Mouse (Mus musculus): ENCODE results near the gene Pstpip1. TPM values are rescaled to one million over a fixed set of nuclear protein-coding genes. Genes with fewer than 3 reads are reported as not detected.

Gene Pstpip1
- total RNA-seq, 2 experiments from 2014 or later, result 1.1 to 3.2 TPM

DNA sequence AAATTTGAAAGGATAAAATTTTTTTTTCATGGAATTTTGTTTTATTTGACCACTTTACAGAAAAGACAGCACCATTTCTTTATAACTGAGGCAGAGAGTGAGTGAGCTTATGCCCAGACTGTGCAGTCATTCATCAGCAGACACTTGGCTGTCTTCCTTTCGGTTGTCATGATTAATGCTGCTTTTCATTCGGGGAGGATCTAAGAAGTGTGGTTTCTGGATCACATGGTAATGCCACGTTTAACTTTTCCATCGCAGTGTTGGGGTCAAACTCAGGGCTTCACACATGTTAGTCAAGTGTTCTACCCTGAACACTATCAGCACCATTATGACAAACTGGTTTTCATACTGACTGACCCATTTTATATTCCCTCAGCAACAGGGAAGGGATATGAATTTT lies 11.3 kb downstream of the Pstpip1 start:
- no peak for DNase-seq
- intact Hi-C loops (cut with DNase I), result no loop called here

DNA sequence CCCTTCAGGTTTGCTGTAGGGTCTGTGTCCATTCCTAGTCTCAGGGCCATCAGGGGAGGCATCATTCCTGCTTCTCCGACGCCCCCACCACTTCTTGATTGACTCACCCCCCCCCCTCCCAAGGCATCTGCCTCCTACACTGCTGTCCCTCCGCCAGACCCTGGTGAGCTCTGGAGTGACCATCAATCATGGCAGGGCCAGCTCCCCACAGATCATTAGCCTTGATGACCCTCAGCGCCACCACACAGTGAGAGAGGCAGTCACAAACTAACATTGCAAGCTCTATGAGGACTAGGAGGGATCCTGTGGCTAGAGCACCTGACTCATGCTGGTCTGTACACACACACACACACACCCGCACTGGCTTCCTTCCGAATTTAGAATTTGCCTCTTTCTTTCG lies 15.2 kb downstream of the Pstpip1 start:
- intact Hi-C loops (cut with DNase I), result no loop called here
- no peak for DNase-seq

DNA sequence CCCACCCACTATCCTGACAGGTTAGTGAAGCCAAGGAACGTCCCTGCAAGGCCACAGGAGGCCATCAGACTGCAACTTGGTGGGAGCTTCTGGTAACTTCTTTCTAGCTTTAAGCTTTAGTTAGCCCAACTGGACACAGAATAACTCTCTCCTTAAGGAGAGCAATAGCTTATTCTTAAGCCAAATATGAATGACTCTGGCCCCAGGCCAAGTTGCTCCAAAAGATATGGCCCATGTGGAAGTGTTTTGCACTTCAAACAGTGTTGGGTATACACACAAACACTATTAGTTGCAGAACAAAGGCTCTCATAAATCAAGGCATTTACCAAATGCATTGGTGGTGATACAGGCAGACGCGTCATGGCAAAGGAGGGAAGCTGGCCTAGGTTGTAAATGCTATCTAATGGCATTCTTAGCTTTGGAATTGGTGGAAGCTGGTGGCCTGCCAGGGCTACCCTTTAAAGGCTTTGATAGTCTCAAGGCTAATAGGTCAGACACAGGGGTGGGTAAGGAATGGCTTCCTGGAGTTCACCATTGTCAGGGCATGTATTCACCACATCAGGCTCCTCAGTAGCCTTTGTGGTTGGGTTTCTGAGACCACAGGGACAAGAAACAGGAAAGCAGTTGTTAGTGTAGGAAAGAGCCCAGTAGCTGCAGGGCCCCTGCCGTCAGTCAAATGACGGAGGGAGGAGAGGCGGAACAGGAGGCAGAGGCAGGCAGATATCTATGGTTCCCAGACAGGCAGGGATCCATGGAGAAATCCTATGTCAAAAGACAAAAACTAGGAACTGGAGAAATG lies 16.7 kb downstream of the Pstpip1 start:
- no peak for DNase-seq
- intact Hi-C loops (cut with DNase I), result no loop called here

- intact Hi-C loops (cut with DNase I), result no loop called here
- no peak for DNase-seq
Measured at GRCm38 (mm10) chr9:56107527-56107926, 17.8 kb downstream of the Pstpip1 start.

DNA sequence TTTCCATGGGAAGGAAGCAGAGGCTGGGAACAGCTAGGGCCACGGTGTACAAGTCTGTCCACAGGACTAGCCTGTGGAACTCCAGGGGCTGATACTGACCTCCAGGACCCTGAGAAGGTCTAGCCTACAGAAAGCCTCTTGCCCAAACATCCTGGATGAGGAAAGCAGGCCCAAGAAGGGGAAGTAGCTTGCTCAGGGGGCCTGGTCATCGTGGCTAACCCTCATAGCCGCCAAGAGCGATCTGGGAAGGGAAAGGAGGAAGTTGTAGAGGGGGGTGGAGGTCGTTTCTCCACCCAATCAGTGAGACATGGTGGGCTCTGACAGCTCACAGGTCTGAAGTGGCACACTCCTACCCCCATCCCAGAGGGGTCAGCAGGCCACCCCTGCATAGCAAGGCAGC lies 18.4 kb downstream of the Pstpip1 start:
- intact Hi-C loops (cut with DNase I), result no loop called here
- DNase-seq, result no peak

DNA sequence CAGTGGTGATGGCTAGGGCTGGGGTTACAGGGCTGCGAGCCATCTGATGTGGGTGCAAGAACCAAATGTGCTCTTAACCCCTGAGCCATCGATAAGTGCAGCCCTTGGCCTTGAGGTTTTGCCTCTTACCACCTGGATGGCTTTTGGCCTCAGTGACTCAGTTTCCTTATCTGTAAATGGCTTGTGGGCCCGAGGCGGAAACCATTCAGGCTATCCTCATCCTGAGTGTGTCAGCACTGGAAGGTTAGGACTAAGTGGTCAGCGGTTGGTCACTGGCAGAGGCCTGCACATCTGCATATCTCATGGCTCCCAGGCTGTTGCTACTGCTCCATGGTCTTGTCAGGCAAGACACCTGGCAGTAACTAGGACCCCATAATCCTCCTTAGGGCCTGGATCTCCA lies 28.3 kb downstream of the Pstpip1 start:
- intact Hi-C loops (cut with DNase I), result loop anchor here (2.0 to 5.0 kb wide), 5 partner anchors 43 to 454 kb away; no protein-coding TSS in a partner anchor

GRCm38 (mm10) chr9:56118582-56118981 lies 28.8 kb downstream of the Pstpip1 start:
- DNase-seq, result peak; percentile 77 to 79
- intact Hi-C loops (cut with DNase I), result loop anchor here (2.0 to 5.0 kb wide), 5 partner anchors 44 to 454 kb away; no protein-coding TSS in a partner anchor

More for the DNA sequence above, 28.3 kb downstream of the Pstpip1 start:
- DNase-seq, result no peak

GRCm38 (mm10) chr9:56119651-56120050 lies 29.9 kb downstream of the Pstpip1 start:
- no peak for DNase-seq
- intact Hi-C loops (cut with DNase I), result loop anchor here (2.0 to 5.0 kb wide), 5 partner anchors 45 to 453 kb away; no protein-coding TSS in a partner anchor

GRCm38 (mm10) chr9:56121097-56121496 lies 31.3 kb downstream of the Pstpip1 start:
- peak; percentile 42 to 63 for DNase-seq
- intact Hi-C loops (cut with DNase I), result no loop called here

DNA sequence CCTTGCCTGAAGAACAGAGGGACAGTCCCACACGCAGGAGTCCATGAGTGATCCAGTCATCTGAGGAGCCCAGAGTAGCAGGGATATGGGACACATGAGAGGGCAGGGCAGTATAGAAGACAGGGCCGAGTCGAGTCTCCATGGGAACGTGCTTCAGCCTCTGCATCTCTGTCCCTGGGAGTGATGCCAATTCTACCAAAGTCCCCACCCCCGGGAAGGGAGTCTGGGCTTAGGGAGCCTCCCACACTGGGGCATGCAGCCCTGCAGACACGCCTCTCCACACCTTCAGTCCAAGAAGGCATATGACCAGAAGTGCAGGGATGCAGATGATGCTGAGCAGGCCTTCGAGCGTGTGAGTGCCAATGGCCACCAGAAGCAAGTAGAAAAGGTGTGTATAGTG lies 33.2 kb downstream of the Pstpip1 start:
- no peak for DNase-seq
- intact Hi-C loops (cut with DNase I), result no loop called here

DNA sequence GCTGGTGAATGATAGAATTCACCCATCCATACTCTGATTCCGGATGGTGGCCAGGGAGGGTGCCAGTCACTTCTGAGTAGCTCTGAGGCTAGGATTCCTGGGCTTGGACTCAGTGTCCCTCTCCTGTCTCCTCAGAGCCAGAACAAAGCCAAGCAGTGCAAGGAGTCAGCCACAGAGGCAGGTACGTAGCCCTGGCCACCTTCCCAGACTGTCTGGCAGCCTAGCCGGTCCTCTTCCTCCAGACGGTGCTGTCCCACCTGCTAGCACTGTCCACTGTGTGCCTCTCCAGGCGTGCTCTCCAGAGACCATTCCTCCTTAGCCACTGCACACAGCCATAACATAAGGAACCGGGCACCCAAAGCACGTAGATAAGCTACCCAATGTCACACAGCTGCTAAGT lies 33.9 kb downstream of the Pstpip1 start:
- intact Hi-C loops (cut with DNase I), result no loop called here
- DNase-seq, result no peak

- intact Hi-C loops (cut with DNase I), result no loop called here
- DNase-seq, result no peak
Measured at GRCm38 (mm10) chr9:56124561-56124960, 34.8 kb downstream of the Pstpip1 start.

DNA sequence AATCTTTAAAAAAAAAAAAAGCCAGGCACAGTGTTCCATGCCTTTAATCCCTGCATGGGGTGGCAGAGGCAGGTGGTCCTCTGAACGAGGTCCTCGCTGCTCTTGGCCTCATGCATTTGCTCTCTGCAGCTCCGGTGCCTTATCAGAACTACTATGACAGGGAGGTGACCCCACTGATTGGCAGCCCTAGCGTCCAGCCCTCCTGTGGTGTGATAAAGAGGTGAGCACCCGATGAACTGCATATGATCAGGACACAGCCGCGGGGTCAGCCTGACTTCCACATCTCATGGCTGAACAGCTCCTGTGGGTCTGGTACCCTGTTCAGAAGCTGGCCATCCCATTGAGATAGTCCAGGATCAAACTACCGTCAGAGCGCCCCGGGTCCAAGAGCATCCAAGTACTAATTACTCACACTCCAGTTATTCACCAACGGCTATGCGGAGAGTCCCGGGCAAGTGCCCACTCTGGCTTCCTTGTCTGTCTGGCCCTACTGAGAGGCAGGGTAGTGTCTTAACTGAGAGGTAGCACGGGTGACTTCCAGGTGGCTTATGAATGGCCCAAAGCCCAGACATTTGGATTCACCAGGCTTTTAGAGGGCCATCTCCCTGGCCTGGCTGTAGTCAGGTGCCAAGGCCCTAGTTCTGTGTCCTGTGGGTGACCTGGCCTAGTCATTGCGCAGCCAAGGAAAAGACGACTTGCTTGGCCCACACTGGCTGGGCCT lies 36.9 kb downstream of the Pstpip1 start:
- intact Hi-C loops (cut with DNase I), result no loop called here
- DNase-seq, result no peak

DNA sequence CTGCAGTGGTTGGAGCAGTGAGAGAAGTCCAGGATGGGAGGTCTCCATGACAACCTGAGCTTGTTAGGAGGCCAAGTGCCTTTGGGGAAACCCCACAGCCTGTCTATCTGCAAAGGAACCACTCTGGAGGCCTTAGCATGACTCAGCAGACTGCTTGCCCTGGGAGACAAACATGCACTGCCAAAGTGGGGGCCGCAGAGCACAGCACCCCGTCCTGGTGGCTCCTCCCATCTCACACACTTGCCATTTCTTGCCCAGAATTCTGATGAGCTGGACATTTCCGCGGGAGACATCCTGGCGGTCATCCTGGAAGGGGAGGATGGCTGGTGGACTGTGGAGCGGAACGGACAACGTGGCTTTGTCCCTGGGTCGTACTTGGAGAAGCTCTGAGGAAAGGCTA lies 38.6 kb downstream of the Pstpip1 start:
- no peak for DNase-seq
- intact Hi-C loops (cut with DNase I), result no loop called here

DNA sequence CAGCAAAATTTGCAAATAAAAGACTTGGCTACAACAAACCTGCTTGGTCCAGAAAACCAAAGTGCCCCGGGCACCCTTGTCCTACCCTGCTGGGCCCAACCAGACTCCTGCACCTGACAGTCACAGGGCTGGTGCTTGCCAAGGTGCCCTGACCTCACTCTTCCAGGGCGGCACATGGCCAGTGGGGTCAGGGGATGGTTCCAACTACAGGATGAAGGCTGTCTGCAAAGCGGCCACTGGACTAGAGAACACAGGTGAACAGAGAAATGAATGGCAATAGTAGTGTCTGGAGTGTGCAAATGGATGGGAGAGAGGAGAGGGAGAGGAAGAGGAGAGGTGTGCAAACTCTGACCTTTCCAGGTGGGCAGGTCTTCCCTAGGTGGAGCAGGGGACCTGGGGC lies 40.2 kb downstream of the Pstpip1 start:
- intact Hi-C loops (cut with DNase I), result no loop called here
- DNase-seq, result no peak

DNA sequence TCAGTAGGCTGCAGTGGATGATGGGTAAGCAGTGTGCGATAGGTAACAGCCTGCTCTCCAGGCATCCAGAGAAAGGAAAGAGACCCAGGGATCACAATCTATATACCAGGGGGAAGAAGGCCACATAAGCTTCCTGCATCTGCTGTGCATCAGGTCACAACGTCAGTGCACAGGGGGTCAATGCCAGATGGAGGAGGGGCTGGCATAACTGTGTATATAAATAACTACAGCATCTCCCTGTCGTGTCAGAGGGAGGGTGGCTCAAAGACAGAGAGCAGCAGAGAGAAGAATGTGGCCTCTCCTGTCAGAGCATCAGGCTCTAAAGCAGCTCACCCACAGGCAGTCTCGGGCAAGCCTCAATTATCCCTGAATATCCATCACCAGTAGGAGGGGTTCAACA lies 40.8 kb downstream of the Pstpip1 start:
- intact Hi-C loops (cut with DNase I), result no loop called here
- DNase-seq, result no peak

GRCm38 (mm10) chr9:56131813-56132525 lies 42.2 kb downstream of the Pstpip1 start:
- intact Hi-C loops (cut with DNase I), result no loop called here
- no peak for DNase-seq

DNA sequence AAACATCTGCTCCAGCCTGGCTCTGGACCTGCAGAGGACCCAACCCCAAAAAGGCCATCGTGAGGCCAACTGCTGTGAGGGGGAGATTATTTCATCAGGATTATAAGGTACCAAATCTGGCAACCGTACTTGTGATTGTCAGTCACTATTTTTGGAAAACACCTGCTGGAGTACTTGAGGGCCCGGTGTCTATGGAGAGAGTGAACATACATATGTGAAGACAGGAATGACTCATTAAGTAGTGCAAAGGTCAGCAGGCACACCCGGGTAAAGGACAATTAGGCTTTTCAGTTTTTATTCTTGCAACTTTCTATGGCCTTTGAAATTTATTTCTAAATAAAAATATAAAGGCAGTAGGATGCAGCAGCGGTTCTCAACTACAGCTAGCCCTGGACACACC lies 44.2 kb downstream of the Pstpip1 start:
- intact Hi-C loops (cut with DNase I), result no loop called here

DNA sequence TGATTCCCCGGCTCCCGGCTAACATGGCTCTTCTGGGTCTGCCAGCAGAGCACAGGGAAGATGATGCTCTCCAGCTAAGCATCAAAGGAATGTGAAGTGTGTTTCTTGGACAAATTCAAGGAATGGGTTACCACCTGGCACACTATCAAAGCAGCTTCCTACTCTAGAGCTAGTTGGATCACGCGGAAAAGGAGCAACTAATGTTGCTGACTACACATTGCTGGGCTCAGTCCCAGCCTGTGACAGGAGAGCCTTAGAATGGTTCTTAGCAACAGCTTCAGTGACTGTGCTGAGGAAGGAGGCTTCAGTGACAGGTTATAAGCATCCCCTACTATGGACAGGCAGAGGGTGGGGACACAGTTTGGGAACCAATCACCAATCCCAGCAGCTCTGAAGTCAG lies 44.9 kb downstream of the Pstpip1 start:
- no peak for DNase-seq
- intact Hi-C loops (cut with DNase I), result no loop called here

More for the DNA sequence above, 44.2 kb downstream of the Pstpip1 start:
- no peak for DNase-seq

DNA sequence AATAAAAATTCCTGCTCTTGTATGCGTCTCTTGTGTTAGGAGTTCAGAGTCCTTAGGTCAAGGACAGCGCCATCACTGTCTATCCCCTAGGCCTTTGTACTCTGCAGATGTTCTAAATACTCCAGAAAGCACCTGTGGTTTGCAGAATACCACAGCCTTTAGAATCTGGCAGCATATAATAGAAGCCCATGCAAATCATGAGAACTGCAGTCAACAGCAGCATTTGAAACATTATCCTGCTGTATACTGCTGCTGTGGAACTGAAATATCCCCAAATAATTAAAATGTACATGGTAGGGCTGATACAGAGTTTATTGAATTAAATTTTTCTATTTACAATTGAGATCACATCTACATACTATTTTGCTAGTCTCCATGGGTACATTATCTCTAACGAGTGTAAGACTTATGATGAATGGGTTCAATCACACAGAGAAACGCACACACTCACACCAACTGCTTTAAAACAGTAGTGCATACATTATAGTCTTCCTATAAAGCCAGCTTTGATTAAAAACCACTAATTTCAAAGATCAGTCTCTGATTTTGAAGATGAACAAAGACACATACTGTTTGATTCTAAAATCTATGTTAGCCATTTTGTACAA lies 45.9 kb downstream of the Pstpip1 start:
- DNase-seq, result no peak
- intact Hi-C loops (cut with DNase I), result no loop called here

DNA sequence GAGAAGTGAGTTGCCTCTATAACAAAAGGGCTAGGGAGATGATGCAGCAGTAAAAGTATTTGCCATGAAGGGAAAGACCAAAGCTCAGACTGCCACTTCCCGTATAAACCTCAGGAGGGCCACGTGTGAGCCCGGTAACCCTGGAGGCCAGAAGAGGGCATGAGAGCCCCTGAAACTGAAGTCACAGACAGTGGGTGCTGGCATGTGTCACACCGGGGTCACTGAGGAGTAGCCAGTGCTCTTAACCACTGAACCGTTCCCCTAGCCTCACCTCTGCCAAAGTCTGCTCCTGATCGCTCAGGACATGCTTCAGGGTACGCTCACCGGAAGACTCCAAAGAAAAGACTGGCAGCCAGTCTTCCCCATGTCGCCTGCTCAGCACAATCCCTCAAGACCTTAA lies 52.0 kb downstream of the Pstpip1 start:
- intact Hi-C loops (cut with DNase I), result no loop called here
- DNase-seq, result no peak
